Mouse (Mus musculus): ENCODE data around the gene Ocln.
"Not testable (repeated sequence)": the region's sequence is repeated elsewhere in the genome, so short reads cannot be mapped to it uniquely, and the experiment has no call there.

The Ocln gene

GRCm38 (mm10) chr13:100491623-100492022, 60.9 kb downstream of the Ocln start:
- no peak for DNase-seq

GRCm38 (mm10) chr13:100490424-100490823, 62.1 kb downstream of the Ocln start:
- no peak for DNase-seq

- DNase-seq: no peak
These were observed 68.9 kb downstream of the Ocln start for GRCm38 (mm10) chr13:100483610-100484009.

- DNase-seq: no peak
These were observed 88.8 kb downstream of the Ocln start for GRCm38 (mm10) chr13:100463527-100464222.

DNA sequence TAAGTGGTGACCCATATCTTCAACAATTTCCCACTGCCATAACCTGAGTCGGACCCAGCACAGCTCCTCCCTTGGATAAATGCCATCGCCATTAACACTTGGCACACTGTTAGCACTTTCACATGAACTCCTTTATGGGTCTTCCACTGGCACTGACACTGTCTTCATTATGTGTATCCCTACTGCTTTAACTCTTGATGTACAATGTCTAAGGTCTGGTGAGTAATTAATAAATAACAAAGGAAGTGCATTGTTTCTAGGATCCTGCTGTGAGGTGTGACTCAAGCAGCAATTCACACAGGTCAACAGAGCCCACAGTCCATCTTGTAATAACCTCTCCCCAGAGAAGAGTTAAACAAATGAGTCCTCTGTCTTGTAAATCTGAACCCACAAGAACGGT, 91.2 kb downstream of the Ocln start:
- DNase-seq: no peak

GRCm38 (mm10) chr13:100452415-100453127, 99.9 kb downstream of the Ocln start, which contains the start of gene Naip1:
TSS of gene Naip1 (minus strand) at chr13:100452869.
- DNase-seq: not testable (repeated sequence)

DNA sequence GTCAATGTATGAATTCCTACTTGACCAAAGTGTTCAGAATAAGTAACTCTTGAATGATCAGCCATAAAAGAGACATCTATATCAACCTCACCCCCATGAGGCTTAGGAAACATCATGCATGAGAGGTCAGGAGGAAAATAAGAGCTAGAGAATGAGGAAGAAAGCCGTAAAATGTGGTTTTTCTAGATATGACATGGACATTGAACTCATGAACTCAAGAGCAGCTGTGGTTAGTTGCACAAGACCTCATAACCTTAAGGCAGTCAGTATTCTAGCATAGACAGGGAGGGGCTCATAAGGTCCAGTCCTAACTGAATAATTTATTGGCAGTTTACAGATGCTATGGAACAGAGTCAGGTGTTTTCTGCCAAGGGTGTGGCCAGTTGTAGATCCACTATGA, 103.0 kb downstream of the Ocln start:
- no peak for DNase-seq

Measured in spleen, adult 18-20 months (tissue).